Mouse (Mus musculus) neural tube, embryonic 14.5 days (tissue): Measurements from ENCODE around the gene Diablo. TPM values are rescaled to one million over a fixed set of nuclear protein-coding genes. Genes with fewer than 3 reads are reported as not detected.

Experiments used
- ATAC-seq: fragments of 200-750 bp; cut with Nextera tagmentation; 2 replicates; pipeline ENCODE4 v1.8.0; 2017; ENCODE audit warnings: low read depth, mild to moderate bottlenecking, moderate TSS enrichment, moderate library complexity
- H3K27ac ChIP-seq: fragments of 300-500 bp; sonication (generic); 2 replicates; pipeline ENCODE4 v1.5.1; 2014; ENCODE audit warnings: low read depth, mild to moderate bottlenecking, control low read depth, low read length, moderate library complexity, mixed read lengths
- H3K27me3 ChIP-seq: fragments of 300-500 bp; sonication (generic); 2 replicates; pipeline ENCODE4 v1.6.1; 2014; ENCODE audit warnings: low read length; ENCODE audit not compliant: control insufficient read depth, insufficient read depth
- H3K36me3 ChIP-seq: fragments of 300-500 bp; sonication (generic); 2 replicates; pipeline ENCODE4 v1.6.1; 2014; ENCODE audit warnings: low read length, mixed read lengths; ENCODE audit not compliant: control insufficient read depth, insufficient read depth
- H3K4me1 ChIP-seq: fragments of 300-500 bp; sonication (generic); 2 replicates; pipeline ENCODE4 v1.6.1; 2014; ENCODE audit warnings: low read length; ENCODE audit not compliant: control insufficient read depth, insufficient read depth
- H3K4me2 ChIP-seq: fragments of 300-500 bp; sonication (generic); 2 replicates; pipeline ENCODE4 v1.6.1; 2014; ENCODE audit warnings: mild to moderate bottlenecking, low read depth, low read length, control low read depth
- H3K4me3 ChIP-seq: fragments of 300-500 bp; sonication (generic); 2 replicates; pipeline ENCODE4 v1.5.1; 2014; ENCODE audit warnings: low read depth, low read length, control low read depth, mixed read lengths
- H3K9ac ChIP-seq: fragments of 300-500 bp; sonication (generic); replicated peaks from 2 replicates; pipeline ENCODE4 v1.6.1; 2014; ENCODE audit warnings: low read depth, mild to moderate bottlenecking, control low read depth, low read length, mixed read lengths
- H3K9me3 ChIP-seq: fragments of 300-500 bp; sonication (generic); 2 replicates; pipeline ENCODE4 v1.6.1; 2016; ENCODE audit warnings: low read length; ENCODE audit not compliant: control insufficient read depth
- WGBS: fragments of 180-500 bp; shearing (Covaris S2); extraction: QIAGEN DNeasy Blood & Tissue Kit; methylation state at CpG from one replicate; pipeline ENCODE4 v1.1.7; 2014; 5-methylcytosine and 5-hydroxymethylcytosine counted together
- polyA plus RNA-seq: library from polyadenylated mRNA; unstranded; fragments of >200 nt; fragmentation: Nextera tagmentation; extraction: Ambion mirVana; gene quantifications from 2 replicates; pipeline ENCODE4 v1.2.1, GENCODE M21; 2014

Diablo gene
- polyA plus RNA-seq, 1 experiment from 2014 or later: 111 TPM

- Histone ChIP-seq H3K36me3 (peaks cover 40% of the 10 kb centered on the region), H3K9me3 (no peaks in the 10 kb centered on the region), H3K4me2 (no peak overlapping the region), H3K27ac (no peak overlapping the region), H3K27me3 (no peaks in the 10 kb centered on the region), H3K9ac (no peak overlapping the region), H3K4me1 (peaks cover 3% of the 10 kb centered on the region; the same call in 1 of the 2 replicates), H3K4me3 (no peak overlapping the region)
- no peak for ATAC-seq
- 87% methylated on average over 7 of the region's 7 CpGs for WGBS
Observed at GRCm38 (mm10) chr5:123528641-123529040, 4.7 kb upstream of the Diablo start.

GRCm38 (mm10) chr5:123525916-123526495 is 2.0 kb upstream of the Diablo start:
- Histone ChIP-seq H3K9me3 (no peaks in the 10 kb centered on the region), H3K27ac (no peak overlapping the region), H3K4me2 (no peak overlapping the region), H3K9ac (no peak overlapping the region), H3K27me3 (no peaks in the 10 kb centered on the region), H3K4me1 (peaks cover 11% of the 10 kb centered on the region; the same call in 1 of the 2 replicates), H3K36me3 (peaks cover 16% of the 10 kb centered on the region; the same call in 1 of the 2 replicates), H3K4me3 (no peak overlapping the region)
- ATAC-seq: no peak
- WGBS: 93% methylated on average over 9 of the region's 9 CpGs

DNA sequence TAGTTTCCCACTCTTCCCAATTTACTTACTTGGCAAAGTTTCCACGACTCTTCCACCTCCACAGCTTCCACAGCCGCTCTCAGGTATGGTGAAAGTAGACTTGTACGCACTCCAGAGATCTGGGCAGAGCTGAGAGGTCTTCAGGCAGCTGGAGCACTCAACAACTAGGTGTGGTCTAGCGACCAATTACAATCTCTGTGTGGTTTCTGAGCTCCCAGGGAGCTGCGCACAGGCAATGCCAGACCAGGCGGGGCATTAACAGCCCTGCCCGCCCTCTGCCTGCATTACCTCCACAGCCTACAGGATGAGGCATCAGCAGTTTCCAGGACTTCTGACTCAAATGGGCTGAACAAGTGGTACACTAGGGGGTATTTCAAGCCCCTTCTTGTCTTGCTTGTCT is 1.3 kb upstream of the Diablo start, which contains the start of gene Gm49027:
TSS of gene Gm49027 (minus strand) at position 208 of the 400 bp plus-strand sequence.
- peak within 1 kb of the TSS; percentile 92 for H3K4me3 ChIP-seq
- peak within 1 kb of the TSS; percentile 47; the same call in 1 of the 2 replicates for H3K9ac ChIP-seq
- H3K4me2 ChIP-seq: peak within 1 kb of the TSS; percentile 97
- peaks cover 11% of the 10 kb centered on the region; the same call in 1 of the 2 replicates for H3K4me1 ChIP-seq
- peaks cover 11% of the 10 kb centered on the region; the same call in 1 of the 2 replicates for H3K36me3 ChIP-seq
- no peaks in the 10 kb centered on the region for H3K9me3 ChIP-seq
- ATAC-seq: no peak
- WGBS: 81% methylated on average over 7 of the region's 7 CpGs
- H3K27ac ChIP-seq: peak within 1 kb of the TSS; percentile 70
- H3K27me3 ChIP-seq: no peaks in the 10 kb centered on the region

DNA sequence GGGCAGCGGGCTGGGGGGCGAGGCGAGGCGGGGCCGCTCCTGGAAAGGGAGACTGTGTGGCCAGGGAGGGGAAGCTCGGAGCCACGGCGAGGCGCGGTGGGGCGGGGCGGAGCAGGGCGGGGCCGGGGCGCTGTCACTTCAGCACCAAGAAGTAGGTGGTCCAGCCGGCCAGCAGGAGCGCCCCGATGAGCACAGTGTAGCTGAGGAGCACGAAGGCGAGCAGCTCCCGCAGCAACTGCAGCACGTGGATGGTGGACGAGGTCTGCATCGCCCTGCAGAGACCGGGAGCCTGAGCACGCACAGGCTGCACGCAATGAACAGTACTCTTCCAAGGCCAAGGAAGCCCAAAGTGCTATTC is 396 bp upstream of the Diablo start:
- Histone ChIP-seq H3K4me1 (peaks cover 11% of the 10 kb centered on the region; the same call in 1 of the 2 replicates), H3K4me2 (peak overlapping the region; percentile 97), H3K27ac (peak overlapping the region; percentile 70), H3K9me3 (no peaks in the 10 kb centered on the region), H3K27me3 (no peaks in the 10 kb centered on the region), H3K4me3 (peak overlapping the region; percentile 92), H3K36me3 (peaks cover 11% of the 10 kb centered on the region; the same call in 1 of the 2 replicates), H3K9ac (peak overlapping the region; percentile 47; the same call in 1 of the 2 replicates)
- peak; percentile 91 for ATAC-seq
- WGBS: 1% methylated on average over 25 of the region's 27 CpGs

DNA sequence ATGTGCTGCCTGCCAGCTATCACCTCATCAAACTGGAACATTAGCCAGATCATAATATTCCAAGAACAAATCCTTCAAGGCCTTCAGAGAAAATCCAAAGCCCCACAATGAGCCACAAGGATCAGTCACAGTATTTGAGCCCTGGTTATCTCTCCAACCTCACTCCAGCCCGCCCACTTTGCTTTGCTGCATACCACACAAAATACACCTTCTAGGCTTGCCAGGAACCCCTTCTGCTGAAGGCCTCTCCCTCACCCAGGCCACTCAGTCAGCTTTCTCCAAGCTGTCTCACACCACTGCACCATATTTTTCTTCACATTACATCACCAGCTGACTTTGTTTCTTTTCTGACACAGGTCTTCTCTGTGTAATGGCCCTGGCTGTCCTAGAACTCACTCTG is 1.8 kb downstream of the Diablo start:
- no peak overlapping the region for H3K4me3 ChIP-seq
- H3K9ac ChIP-seq: no peak overlapping the region
- ATAC-seq: no peak
- 100% methylated on average over 1 of the region's 1 CpGs for WGBS
- H3K36me3 ChIP-seq: peaks cover 18% of the 10 kb centered on the region; the same call in 1 of the 2 replicates
- no peak overlapping the region for H3K4me2 ChIP-seq
- no peak overlapping the region for H3K27ac ChIP-seq
- H3K27me3 ChIP-seq: no peaks in the 10 kb centered on the region
- H3K4me1 ChIP-seq: peaks cover 11% of the 10 kb centered on the region; the same call in 1 of the 2 replicates
- no peaks in the 10 kb centered on the region for H3K9me3 ChIP-seq

DNA sequence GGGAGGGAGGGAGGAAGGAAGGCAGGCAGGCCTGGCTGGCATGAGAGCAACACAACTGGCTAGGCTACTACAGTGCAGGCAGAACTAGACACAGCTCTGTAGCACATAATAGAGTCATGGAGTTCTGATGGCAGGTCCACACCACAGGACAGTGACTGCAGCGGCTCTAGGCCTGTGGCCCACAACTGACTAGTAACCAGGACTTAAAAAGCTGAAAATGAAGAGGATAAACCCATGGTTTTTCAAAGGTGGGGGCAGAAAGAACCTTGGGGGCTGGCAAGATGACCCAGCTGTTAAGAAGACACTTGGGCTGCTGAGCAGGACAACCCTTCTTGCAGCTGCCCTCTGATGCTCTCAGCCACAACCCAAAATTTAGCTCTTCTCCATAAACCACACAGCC is 2.4 kb downstream of the Diablo start:
- Histone ChIP-seq H3K4me3 (no peak overlapping the region), H3K9me3 (no peaks in the 10 kb centered on the region)

DNA sequence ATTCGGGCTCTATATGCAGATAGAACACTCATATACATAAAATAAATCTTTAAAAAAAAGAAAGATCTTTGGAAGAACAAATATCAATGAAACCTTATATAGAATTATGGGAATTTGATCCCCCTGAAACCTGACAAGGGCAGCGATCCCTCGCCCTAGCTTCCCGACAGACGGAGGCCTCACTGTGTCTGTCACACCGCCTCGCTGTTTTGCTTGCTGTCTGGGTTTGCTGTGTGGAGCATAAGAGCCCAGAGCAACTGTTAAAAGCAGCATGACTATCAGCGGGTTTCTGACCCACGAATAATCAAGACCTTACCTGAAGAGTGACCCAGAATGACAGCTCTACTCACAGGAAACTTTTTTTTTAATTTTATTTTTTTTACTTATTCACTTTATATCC is 3.3 kb downstream of the Diablo start:
- Histone ChIP-seq H3K4me1 (peaks cover 11% of the 10 kb centered on the region; the same call in 1 of the 2 replicates), H3K27me3 (no peaks in the 10 kb centered on the region), H3K9me3 (no peaks in the 10 kb centered on the region), H3K9ac (no peak overlapping the region), H3K36me3 (peaks cover 25% of the 10 kb centered on the region), H3K27ac (no peak overlapping the region), H3K4me2 (no peak overlapping the region), H3K4me3 (no peak overlapping the region)
- WGBS: 86% methylated on average over 9 of the region's 9 CpGs
- no peak for ATAC-seq

More for the DNA sequence above, 2.4 kb downstream of the Diablo start:
- Histone ChIP-seq H3K27me3 (no peaks in the 10 kb centered on the region), H3K36me3 (peaks cover 23% of the 10 kb centered on the region; the same call in 1 of the 2 replicates), H3K4me1 (peaks cover 11% of the 10 kb centered on the region; the same call in 1 of the 2 replicates), H3K9ac (no peak overlapping the region), H3K4me2 (no peak overlapping the region), H3K27ac (no peak overlapping the region)
- WGBS: 86% methylated on average over 1 of the region's 1 CpGs
- ATAC-seq: no peak

- Histone ChIP-seq H3K9ac (no peak overlapping the region), H3K4me2 (no peak overlapping the region), H3K4me3 (no peak overlapping the region), H3K27me3 (no peaks in the 10 kb centered on the region), H3K36me3 (peaks cover 26% of the 10 kb centered on the region), H3K9me3 (no peaks in the 10 kb centered on the region), H3K4me1 (no peaks in the 10 kb centered on the region), H3K27ac (no peak overlapping the region)
- ATAC-seq: no peak
- WGBS: 91% methylated on average over 5 of the region's 5 CpGs
Observed at GRCm38 (mm10) chr5:123514871-123515270, 9.1 kb downstream of the Diablo start.

- no peak overlapping the region for H3K4me3 ChIP-seq
- H3K36me3 ChIP-seq: peaks cover 10% of the 10 kb centered on the region
- H3K9ac ChIP-seq: no peak overlapping the region
- WGBS: 86% methylated on average over 3 of the region's 3 CpGs
- H3K4me2 ChIP-seq: no peak overlapping the region
- no peaks in the 10 kb centered on the region; the same call in 1 of the 2 replicates for H3K4me1 ChIP-seq
- H3K27ac ChIP-seq: no peak overlapping the region
- ATAC-seq: no peak
- H3K27me3 ChIP-seq: no peaks in the 10 kb centered on the region
- no peaks in the 10 kb centered on the region for H3K9me3 ChIP-seq
Observed at GRCm38 (mm10) chr5:123512102-123512501, 11.9 kb downstream of the Diablo start.
